Mouse (Mus musculus) ES-Bruce4 (cell line): Measurements from ENCODE around the gene Ankle1.

ENCODE experiments used
- EP300 ChIP-seq: IDR thresholded peaks from 2 replicates; pipeline ENCODE4 v1.6.1; 2011; ENCODE audit warnings: low read depth, low read length; ENCODE audit not compliant: insufficient read depth
- POLR2A ChIP-seq: IDR thresholded peaks from one replicate; pipeline ENCODE4 v1.8.1; 2011; ENCODE audit warnings: low read length; ENCODE audit not compliant: insufficient read depth

DNA sequence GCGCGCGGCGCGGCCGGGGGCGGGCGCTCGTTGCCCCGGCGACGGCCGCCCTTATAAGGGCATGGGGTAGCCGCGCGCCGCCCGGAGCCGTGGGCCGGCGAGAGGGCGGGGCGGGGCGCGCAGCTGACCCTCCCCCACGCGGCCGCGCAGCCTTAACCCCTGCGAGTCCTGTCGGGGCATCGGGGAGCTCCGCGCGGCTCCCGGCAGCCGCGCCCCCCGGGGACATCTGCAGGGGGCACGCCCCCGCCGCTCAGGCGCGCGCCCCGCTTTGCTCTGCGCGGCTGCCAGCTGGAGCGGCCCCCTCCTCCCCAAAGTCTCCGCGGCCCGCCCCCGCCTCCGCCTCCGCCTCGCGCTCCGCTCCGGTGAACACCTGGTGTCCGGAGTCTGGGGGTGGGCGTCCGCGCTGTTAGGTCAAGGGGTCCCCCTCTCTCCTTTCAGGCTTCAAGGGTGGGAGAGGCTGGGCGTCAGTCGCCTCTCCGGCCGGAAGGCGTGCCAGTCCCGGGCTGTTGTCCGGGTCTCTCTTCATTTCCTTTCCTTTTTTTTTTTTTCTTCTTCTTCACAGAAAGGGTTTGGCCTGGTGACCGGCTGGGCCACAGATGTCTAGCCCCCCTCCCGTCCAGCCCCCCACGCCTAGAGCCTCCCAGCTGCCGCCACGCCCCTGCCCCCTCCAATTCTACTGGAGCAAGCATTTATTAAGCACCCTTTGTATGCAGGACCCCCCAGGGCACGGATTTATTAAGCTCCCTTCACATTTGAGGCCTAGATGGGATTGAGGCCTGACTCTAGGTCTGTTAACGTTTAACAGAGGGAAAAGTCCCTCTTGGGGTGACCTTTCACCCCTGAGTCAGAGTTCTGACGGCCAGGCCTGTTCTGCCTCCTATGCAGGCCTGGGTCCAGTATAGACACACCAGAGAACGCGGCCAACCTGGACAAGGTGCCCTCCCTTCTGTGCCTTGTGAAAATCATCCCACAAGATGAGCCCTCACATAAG is 23.5 kb upstream of the Ankle1 start:
- no peak for TF ChIP-seq POLR2A
- TF ChIP-seq EP300 = no peak
